Comparison of ENCODE assay signal across 8 mouse cellular contexts in genomic region chr9:108189787-108190679, GRCm38 (mm10). TPM values are rescaled to one million over a fixed set of nuclear protein-coding genes. Genes with fewer than 3 reads are reported as not detected.
A peak's percentile ranks its signal among the peaks of the same experiment; 100 is the strongest.
DNase-seq lines count a peak whose midpoint lies in the region; ATAC-seq and TF ChIP-seq lines count a peak whose summit lies in the region.

TSS of gene Bsn (minus strand) at chr9:108190384.

- 2% methylated on average over 47 of the region's 91 CpGs for WGBS in embryonic facial prominence, embryonic 14.5 days
- whole genome bisulfite sequencing in heart, embryonic 16.5 days, result 1% methylated on average over 90 of the region's 91 CpGs
- WGBS in liver, embryonic 16.5 days (ENCODE audit: insufficient replicate concordance), result 3% methylated on average over 61 of the region's 91 CpGs
- 1% methylated on average over 72 of the region's 91 CpGs for WGBS in neural tube, embryonic 14.5 days
- WGBS in thymus, adult 2 months, result 5% methylated on average over 88 of the region's 91 CpGs

- peaks cover 5% of the 10 kb centered on the region; the same call in 1 of the 2 replicates for H3K4me1 ChIP-seq in E14TG2a.4 (replicated peaks; ENCODE audit: low read depth, low read length)
- no peaks in the 10 kb centered on the region for H3K4me1 ChIP-seq in embryonic facial prominence, embryonic 14.5 days (ENCODE audit: control insufficient read depth, insufficient read depth, low read length)
- peaks cover 3% of the 10 kb centered on the region for H3K4me1 ChIP-seq in heart, embryonic 16.5 days (ENCODE audit: control insufficient read depth, insufficient read depth, low read length)
- no peaks in the 10 kb centered on the region; the same call in 1 of the 2 replicates for H3K4me1 ChIP-seq in liver, embryonic 16.5 days (ENCODE audit: control insufficient read depth, low read depth, low read length)
- peaks cover 19% of the 10 kb centered on the region for H3K4me1 ChIP-seq in neural tube, embryonic 14.5 days (ENCODE audit: control insufficient read depth, insufficient read depth, low read length)
- H3K4me1 ChIP-seq in thymus, adult 2 months (replicated peaks; ENCODE audit: control insufficient read depth, insufficient read depth, low read length), result peaks cover 7% of the 10 kb centered on the region; the same call in 1 of the 2 replicates

- H3K27me3 ChIP-seq in E14TG2a.4 (ENCODE audit: insufficient read depth, low read length), result peaks cover 90% of the 10 kb centered on the region
- H3K27me3 ChIP-seq in embryonic facial prominence, embryonic 14.5 days (replicated peaks; ENCODE audit: control insufficient read depth, insufficient read depth, low read length), result peaks cover 14% of the 10 kb centered on the region
- H3K27me3 ChIP-seq in heart, embryonic 16.5 days (ENCODE audit: control insufficient read depth, insufficient read depth, low read length), result peaks cover 36% of the 10 kb centered on the region
- H3K27me3 ChIP-seq in liver, embryonic 16.5 days (ENCODE audit: control insufficient read depth, insufficient read depth, low read depth, low read length), result peaks cover 41% of the 10 kb centered on the region
- no peaks in the 10 kb centered on the region for H3K27me3 ChIP-seq in neural tube, embryonic 14.5 days (ENCODE audit: control insufficient read depth, insufficient read depth, low read length)
- peaks cover 13% of the 10 kb centered on the region; the same call in 1 of the 2 replicates for H3K27me3 ChIP-seq in thymus, adult 2 months (ENCODE audit: control insufficient read depth, insufficient read depth, low read length)

- peak; percentile 82 for ATAC-seq in embryonic facial prominence, embryonic 14.5 days (ENCODE audit: low read depth)
- peak; percentile 77 for ATAC-seq in heart, embryonic 16.5 days (replicated peaks; ENCODE audit: extremely low read depth, insufficient read depth, low FRiP score)
- ATAC-seq in liver, embryonic 16.5 days (ENCODE audit: low read depth), result peak; percentile 19; the same call in 1 of the 2 replicates
- ATAC-seq in neural tube, embryonic 14.5 days (ENCODE audit: low read depth), result peak; percentile 87

- H3K9ac ChIP-seq in embryonic facial prominence, embryonic 14.5 days (ENCODE audit: low read depth, low read length), result peak within 1 kb of the TSS; percentile 55
- H3K9ac ChIP-seq in heart, embryonic 16.5 days (ENCODE audit: low read length), result no peak within 1 kb of the TSS
- H3K9ac ChIP-seq in liver, embryonic 16.5 days (ENCODE audit: low read depth, low read length), result no peak within 1 kb of the TSS
- H3K9ac ChIP-seq in neural tube, embryonic 14.5 days (replicated peaks; ENCODE audit: low read depth, low read length), result peak within 1 kb of the TSS; percentile 94

- no peaks in the 10 kb centered on the region for H3K36me3 ChIP-seq in E14TG2a.4 (ENCODE audit: insufficient read depth, low read length)
- H3K36me3 ChIP-seq in embryonic facial prominence, embryonic 14.5 days (ENCODE audit: control insufficient read depth, insufficient read depth, low read length), result no peaks in the 10 kb centered on the region
- H3K36me3 ChIP-seq in heart, embryonic 16.5 days (ENCODE audit: control insufficient read depth, insufficient read depth), result no peaks in the 10 kb centered on the region
- no peaks in the 10 kb centered on the region for H3K36me3 ChIP-seq in liver, embryonic 16.5 days (ENCODE audit: control insufficient read depth, insufficient read depth)
- H3K36me3 ChIP-seq in neural tube, embryonic 14.5 days (ENCODE audit: control insufficient read depth, insufficient read depth, low read length), result 0 out of 2 replicates have a peak, but pooled peaks cover 5% of the 10 kb centered on the region
- no peaks in the 10 kb centered on the region for H3K36me3 ChIP-seq in thymus, adult 2 months (ENCODE audit: control insufficient read depth, insufficient read depth, low read length)

- no peak for TF ChIP-seq POLR2A in thymus, adult 2 months (IDR thresholded peaks at IDR 0.05; ENCODE audit: control insufficient read depth, extremely low read depth, insufficient read depth, low read length, poor library complexity)

- H3K9me3 ChIP-seq in E14TG2a.4 (ENCODE audit: low read length), result no peaks in the 10 kb centered on the region
- no peaks in the 10 kb centered on the region for H3K9me3 ChIP-seq in embryonic facial prominence, embryonic 14.5 days (ENCODE audit: control insufficient read depth, low read length)
- no peaks in the 10 kb centered on the region for H3K9me3 ChIP-seq in heart, embryonic 16.5 days (replicated peaks; ENCODE audit: control insufficient read depth, low read length)
- no peaks in the 10 kb centered on the region for H3K9me3 ChIP-seq in liver, embryonic 16.5 days (replicated peaks; ENCODE audit: control insufficient read depth, low read length)
- no peaks in the 10 kb centered on the region for H3K9me3 ChIP-seq in neural tube, embryonic 14.5 days (ENCODE audit: control insufficient read depth, low read length)

- H3K4me2 ChIP-seq in embryonic facial prominence, embryonic 14.5 days (ENCODE audit: low read depth, low read length), result peak within 1 kb of the TSS; percentile 89
- peak within 1 kb of the TSS; percentile 93 for H3K4me2 ChIP-seq in heart, embryonic 16.5 days (ENCODE audit: low read depth, low read length)
- H3K4me2 ChIP-seq in liver, embryonic 16.5 days (ENCODE audit: low read depth, low read length), result peak within 1 kb of the TSS; percentile 73
- H3K4me2 ChIP-seq in neural tube, embryonic 14.5 days (ENCODE audit: low read depth, low read length), result peak within 1 kb of the TSS; percentile 77

- H3K4me3 ChIP-seq in E14TG2a.4 (replicated peaks; ENCODE audit: low read length), result peak within 1 kb of the TSS; percentile 79
- peak within 1 kb of the TSS; percentile 61 for H3K4me3 ChIP-seq in embryonic facial prominence, embryonic 14.5 days (ENCODE audit: low read depth, low read length)
- H3K4me3 ChIP-seq in heart, embryonic 16.5 days (ENCODE audit: low read length), result peak within 1 kb of the TSS; percentile 63
- H3K4me3 ChIP-seq in liver, embryonic 16.5 days (ENCODE audit: low read depth, low read length), result peak within 1 kb of the TSS; percentile 58
- H3K4me3 ChIP-seq in neural tube, embryonic 14.5 days (ENCODE audit: low read depth, low read length), result peak within 1 kb of the TSS; percentile 85
- H3K4me3 ChIP-seq in thymus, adult 2 months (ENCODE audit: control insufficient read depth, insufficient read depth, low read length), result peak within 1 kb of the TSS; percentile 41

- H3K27ac ChIP-seq in embryonic facial prominence, embryonic 14.5 days (replicated peaks; ENCODE audit: low read depth, low read length), result no peak within 1 kb of the TSS
- no peak within 1 kb of the TSS for H3K27ac ChIP-seq in heart, embryonic 16.5 days (ENCODE audit: low read length)
- H3K27ac ChIP-seq in liver, embryonic 16.5 days (ENCODE audit: low read length), result no peak within 1 kb of the TSS
- peak within 1 kb of the TSS; percentile 78 for H3K27ac ChIP-seq in neural tube, embryonic 14.5 days (ENCODE audit: low read depth, low read length)
- no peak within 1 kb of the TSS for H3K27ac ChIP-seq in thymus, adult 2 months (ENCODE audit: control insufficient read depth, insufficient read depth, low read length)

- TF ChIP-seq CTCF in E14TG2a.4 (conservative IDR thresholded peaks at IDR 0.05; ENCODE audit: low read length), result no peak
- TF ChIP-seq CTCF in thymus, adult 2 months (IDR thresholded peaks at IDR 0.05; ENCODE audit: borderline replicate concordance, control insufficient read depth, extremely low read depth, insufficient read depth, low read length, poor library complexity), result no peak

- DNase-seq in brain, adult 2 months (ENCODE audit: low read depth, low spot score), result peak; percentile 95
- DNase-seq in embryonic facial prominence, embryonic 14.5 days (ENCODE audit: low spot score), result peak; percentile 59
- peak; percentile 55 to 82 for DNase-seq in layer of hippocampus, adult 18-20 months (ENCODE audit: low spot score in 2 of 2)
- DNase-seq in thymus, adult 2 months, result peak; percentile 60

RNA-seq across cellular contexts. Expression of gene Bsn, which starts in this region (rescaled TPM):
- 1.1 TPM in 2 replicates for polyA plus RNA-seq in embryonic facial prominence, embryonic 14.5 days (2014; fragmentation: Nextera tagmentation; extraction: Ambion mirVana)
- 0.34 and 0.81 TPM in 2 replicates for polyA plus RNA-seq in heart, embryonic 16.5 days (2015; fragmentation: Nextera tagmentation; extraction: Ambion mirVana)
- 100 to 1,000 TPM; 228 to 231 TPM for total RNA-seq in layer of hippocampus, adult 18-20 months (2021)
- 1.0 and 1.2 TPM in 2 replicates for polyA plus RNA-seq in liver, embryonic 16.5 days (2015; fragmentation: Nextera tagmentation; extraction: Ambion mirVana)
- 16.0 and 17.9 TPM in 2 replicates for polyA plus RNA-seq in neural tube, embryonic 14.5 days (2014; fragmentation: Nextera tagmentation; extraction: Ambion mirVana)
- 2.6 and 4.3 TPM in 2 replicates for polyA plus RNA-seq in thymus, adult 2 months (2012; rRNA removed)

Comparison
In these comparisons a context has a peak if more than half of its experiments do, and no peak if none do; other contexts are left out.
1. Peak in ATAC-seq, H3K4me3 ChIP-seq and H3K4me2 ChIP-seq in heart, embryonic 16.5 days; RNA of the gene not detected or under 1 TPM.
2. ATAC-seq: peak in every context shown above with its lines; median percentile 87 in neural tube, embryonic 14.5 days; 82 in embryonic facial prominence, embryonic 14.5 days; 77 in heart, embryonic 16.5 days; 19 in liver, embryonic 16.5 days.
3. H3K9ac ChIP-seq: peak in embryonic facial prominence, embryonic 14.5 days (single experiment) and neural tube, embryonic 14.5 days (single experiment); none in heart, embryonic 16.5 days (single experiment) and liver, embryonic 16.5 days (single experiment).
4. Peak in every context shown above with its lines, with median percentiles within 50 percentile points of each other: H3K4me3 ChIP-seq, DNase-seq and H3K4me2 ChIP-seq.